Mouse (Mus musculus) limb, embryonic 10.5 days (tissue): ENCODE results near the gene Ndfip2. TPM values are rescaled to one million over a fixed set of nuclear protein-coding genes. Genes with fewer than 3 reads are reported as not detected.

Experiments
- DNase-seq: peaks from one replicate; pipeline ENCODE4 v3.0.0-alpha.2; 2017; ENCODE audit warnings: low spot score
- H3K27ac ChIP-seq: fragments of 300-500 bp; sonication (generic); 2 replicates; pipeline ENCODE4 v1.5.1; 2016; ENCODE audit warnings: mild to moderate bottlenecking
- H3K27me3 ChIP-seq: fragments of 300-500 bp; sonication (generic); 2 replicates; pipeline ENCODE4 v1.6.1; 2016; ENCODE audit warnings: low read depth, mild to moderate bottlenecking; ENCODE audit not compliant: poor library complexity, severe bottlenecking
- H3K36me3 ChIP-seq: fragments of 300-500 bp; sonication (generic); 2 replicates; pipeline ENCODE4 v1.6.1; 2016; ENCODE audit warnings: mild to moderate bottlenecking, moderate library complexity
- H3K4me1 ChIP-seq: fragments of 300-500 bp; sonication (generic); 2 replicates; pipeline ENCODE4 v1.6.1; 2016
- H3K4me3 ChIP-seq: fragments of 300-500 bp; sonication (generic); 2 replicates; pipeline ENCODE4 v1.5.1; 2016; ENCODE audit warnings: mild to moderate bottlenecking, moderate library complexity
- H3K9me3 ChIP-seq: fragments of 300-500 bp; sonication (generic); replicated peaks from 2 replicates; pipeline ENCODE4 v1.6.1; 2016; ENCODE audit warnings: mild to moderate bottlenecking
- WGBS: fragments of 180-500 bp; shearing (Covaris S2); methylation state at CpG from one replicate; pipeline ENCODE4 v1.1.7; 2016; 5-methylcytosine and 5-hydroxymethylcytosine counted together
- polyA plus RNA-seq: library from polyadenylated mRNA; unstranded; fragments of >200 nt; fragmentation: Nextera tagmentation; extraction: Ambion mirVana; gene quantifications from 2 replicates; pipeline ENCODE4 v1.2.1, GENCODE M21; 2016

The Ndfip2 gene
- polyA plus RNA-seq, 1 experiment from 2014 or later = 45.0 TPM

DNA sequence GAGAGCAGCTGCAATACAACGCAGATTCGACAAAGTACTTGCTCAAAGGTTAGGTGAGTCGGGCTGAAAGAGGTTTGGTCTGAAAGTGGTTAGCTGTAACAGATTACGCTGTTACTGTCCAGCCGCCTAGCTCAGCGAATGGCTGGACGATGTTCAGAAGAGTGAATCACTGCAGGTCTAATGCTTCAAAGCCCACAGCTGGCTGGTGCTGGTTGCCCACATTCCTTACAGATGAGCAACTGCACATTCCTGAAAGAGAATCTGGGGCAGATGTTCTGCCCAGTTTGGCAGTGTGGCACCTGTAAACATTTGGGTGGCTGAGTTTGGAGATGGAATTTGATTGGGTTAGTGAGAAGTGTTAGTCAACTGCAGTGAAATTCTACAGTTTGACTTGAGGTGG lies 2.8 kb upstream of the Ndfip2 start:
- Histone ChIP-seq H3K4me1 (peaks cover 19% of the 10 kb centered on the region), H3K36me3 (no peaks in the 10 kb centered on the region), H3K27ac (no peak overlapping the region), H3K9me3 (no peaks in the 10 kb centered on the region), H3K4me3 (no peak overlapping the region), H3K27me3 (no peaks in the 10 kb centered on the region)
- DNase-seq = no peak
- WGBS = 87% methylated on average over 7 of the region's 7 CpGs

DNA sequence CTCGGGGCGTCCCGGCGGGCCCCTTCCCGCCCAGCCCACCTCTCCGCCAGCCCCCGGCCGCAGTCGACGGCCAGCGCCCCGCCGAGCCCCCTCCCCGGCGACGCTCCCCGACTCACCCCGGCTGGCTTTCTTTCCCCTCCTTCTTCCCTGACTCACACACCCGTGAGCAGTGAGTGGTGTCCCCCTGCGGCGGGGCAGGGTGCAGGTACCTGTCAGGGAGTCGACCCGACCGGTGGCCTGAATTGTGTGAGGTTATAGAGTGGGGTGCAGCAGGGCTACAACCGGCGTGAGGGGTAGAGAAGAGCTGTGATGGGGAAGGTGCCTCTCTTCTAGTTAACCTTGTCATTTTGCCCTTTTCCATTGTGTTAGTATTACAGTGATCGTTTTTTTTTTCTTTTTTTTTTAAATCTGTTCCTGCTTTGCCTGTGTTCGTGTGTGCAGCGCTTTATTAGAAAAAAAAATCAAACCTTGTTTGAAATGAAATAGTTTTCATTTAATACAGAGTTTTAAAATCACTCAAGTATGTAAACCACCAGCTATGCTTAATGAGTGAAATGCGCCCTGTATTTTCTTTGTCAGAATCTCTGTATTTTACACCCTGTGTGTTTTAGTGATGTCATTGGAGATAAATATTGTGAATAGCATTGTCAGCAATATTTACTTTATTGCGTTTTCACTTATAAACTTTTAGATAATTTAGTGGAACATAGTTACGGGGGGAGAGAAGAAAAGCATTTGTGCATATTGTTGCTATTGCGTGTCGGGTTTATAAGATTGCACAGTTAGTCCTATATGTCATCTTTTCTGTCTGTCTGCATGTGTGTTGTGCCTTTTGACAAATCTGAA lies 885 bp downstream of the Ndfip2 start:
- WGBS = 11% methylated on average over 34 of the region's 34 CpGs
- DNase-seq = no peak
- Histone ChIP-seq H3K4me3 (peak overlapping the region; percentile 82), H3K4me1 (peaks cover 4% of the 10 kb centered on the region), H3K27ac (peak overlapping the region; percentile 96), H3K9me3 (no peaks in the 10 kb centered on the region), H3K36me3 (no peaks in the 10 kb centered on the region), H3K27me3 (no peaks in the 10 kb centered on the region)

DNA sequence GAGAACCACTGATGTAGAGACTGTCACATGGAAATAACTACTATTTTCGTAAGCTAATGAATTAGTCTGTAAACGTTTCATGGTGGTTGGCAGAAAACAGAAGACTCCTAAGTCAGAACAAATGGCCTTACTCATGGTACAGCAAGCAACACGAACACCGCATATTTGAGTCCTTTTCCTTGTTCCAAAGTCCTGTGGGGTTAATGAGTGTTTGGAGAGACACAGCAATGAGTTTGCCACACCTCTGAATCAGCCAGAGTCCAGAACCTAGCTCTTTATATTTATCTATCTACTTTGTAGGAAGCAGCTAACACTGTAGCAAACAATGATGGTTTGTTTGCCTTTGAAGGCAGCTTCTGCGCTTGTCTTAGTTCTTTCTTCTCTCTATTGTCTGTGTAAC lies 4.5 kb downstream of the Ndfip2 start:
- DNase-seq = no peak
- 85% methylated on average over 5 of the region's 5 CpGs for WGBS
- H3K36me3 ChIP-seq = no peaks in the 10 kb centered on the region

DNA sequence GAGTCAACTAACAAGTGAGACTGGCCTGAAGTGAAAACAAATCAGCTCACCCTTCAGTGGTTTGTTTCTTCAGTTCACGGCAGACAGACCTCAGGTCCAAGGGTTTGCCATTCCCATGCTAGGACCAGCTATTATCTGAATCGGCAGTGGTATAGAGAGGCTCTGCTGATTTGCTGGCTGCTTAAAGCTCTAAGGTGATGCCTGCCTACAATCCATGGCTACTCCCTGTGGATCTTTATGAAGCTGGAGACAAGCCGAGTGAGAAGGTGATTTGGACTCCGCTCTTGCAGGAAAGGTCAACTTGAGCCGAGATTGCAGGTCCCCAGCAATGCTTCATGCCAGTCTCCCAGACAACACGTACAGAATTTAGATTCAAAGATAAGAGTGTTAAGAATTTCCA lies 8.7 kb downstream of the Ndfip2 start:
- DNase-seq = no peak
- Histone ChIP-seq H3K4me1 (no peaks in the 10 kb centered on the region), H3K36me3 (no peaks in the 10 kb centered on the region), H3K9me3 (no peaks in the 10 kb centered on the region), H3K27me3 (no peaks in the 10 kb centered on the region), H3K4me3 (no peak overlapping the region), H3K27ac (no peak overlapping the region)
- WGBS = 83% methylated on average over 6 of the region's 6 CpGs

More for the DNA sequence above, 4.5 kb downstream of the Ndfip2 start:
- no peak overlapping the region for H3K4me3 ChIP-seq
- H3K27ac ChIP-seq = no peak overlapping the region
- no peaks in the 10 kb centered on the region for H3K27me3 ChIP-seq
- H3K4me1 ChIP-seq = peaks cover 4% of the 10 kb centered on the region
- H3K9me3 ChIP-seq = no peaks in the 10 kb centered on the region

DNA sequence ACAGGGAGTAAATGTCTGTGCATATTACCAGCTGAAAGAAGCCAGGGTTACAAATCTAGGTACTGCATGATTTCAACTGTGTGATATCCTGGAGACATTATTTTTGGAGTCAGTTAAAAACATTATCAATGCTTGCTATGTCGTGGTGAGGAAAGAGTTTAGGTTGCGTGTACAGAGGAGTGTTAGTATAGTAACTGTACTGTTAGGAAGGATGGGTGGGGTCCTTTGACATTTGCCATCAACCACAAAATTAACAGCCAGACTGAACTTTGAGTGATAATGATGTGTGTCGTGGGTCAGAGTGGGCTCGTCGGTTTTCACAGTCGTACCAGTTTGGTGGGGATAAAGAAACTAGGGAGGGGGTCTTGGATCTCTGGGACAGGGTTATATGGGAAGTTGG lies 13.7 kb downstream of the Ndfip2 start:
- H3K36me3 ChIP-seq = no peaks in the 10 kb centered on the region
- H3K9me3 ChIP-seq = no peaks in the 10 kb centered on the region
- no peak overlapping the region for H3K27ac ChIP-seq
- 88% methylated on average over 6 of the region's 6 CpGs for WGBS
- no peaks in the 10 kb centered on the region for H3K27me3 ChIP-seq
- no peak for DNase-seq
- no peak overlapping the region for H3K4me3 ChIP-seq
- no peaks in the 10 kb centered on the region; the same call in 1 of the 2 replicates for H3K4me1 ChIP-seq

DNA sequence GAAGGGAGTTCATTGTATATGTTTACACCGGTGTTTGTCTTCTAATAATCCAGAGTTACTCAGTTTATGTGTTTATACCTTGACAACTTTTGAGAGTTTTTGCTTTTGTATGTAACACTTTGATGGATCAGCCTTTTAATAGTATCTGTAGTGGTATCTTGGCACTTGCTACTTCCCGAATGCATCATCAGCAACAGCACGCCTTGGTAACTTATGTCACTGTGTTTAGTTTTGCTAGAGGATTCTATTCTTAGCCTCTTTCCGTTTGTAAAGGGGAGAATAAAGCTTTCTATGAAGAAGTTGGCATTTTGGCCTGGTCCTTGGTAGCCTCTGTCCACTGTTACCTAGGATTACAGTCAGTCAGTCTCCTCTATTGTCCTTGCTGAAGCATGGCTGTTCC lies 14.2 kb downstream of the Ndfip2 start:
- Histone ChIP-seq H3K9me3 (no peaks in the 10 kb centered on the region), H3K27me3 (no peaks in the 10 kb centered on the region), H3K36me3 (no peaks in the 10 kb centered on the region), H3K27ac (no peak overlapping the region), H3K4me3 (no peak overlapping the region), H3K4me1 (no peaks in the 10 kb centered on the region; the same call in 1 of the 2 replicates)
- DNase-seq = no peak
- 93% methylated on average over 4 of the region's 4 CpGs for WGBS

DNA sequence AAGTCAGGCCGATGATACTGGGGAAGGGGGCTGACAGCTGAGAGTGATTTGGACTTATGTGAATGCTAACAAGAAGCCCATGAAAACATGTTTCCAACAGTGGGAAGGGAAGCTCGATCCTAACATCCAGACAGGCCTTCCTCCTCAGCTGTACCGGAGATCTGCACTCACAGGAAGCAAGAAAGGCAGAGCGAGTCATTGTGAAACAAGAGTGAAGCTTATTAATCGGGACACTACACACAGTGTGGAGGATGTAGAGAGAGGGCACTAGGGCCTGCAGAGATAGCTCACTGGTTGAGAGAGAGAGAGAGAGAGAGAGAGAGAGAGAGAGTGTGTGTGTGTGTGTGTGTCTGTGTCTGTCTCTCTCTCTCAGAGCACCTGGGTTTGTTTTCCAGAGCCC lies 16.8 kb downstream of the Ndfip2 start:
- 85% methylated on average over 5 of the region's 5 CpGs for WGBS
- no peak overlapping the region for H3K27ac ChIP-seq

DNA sequence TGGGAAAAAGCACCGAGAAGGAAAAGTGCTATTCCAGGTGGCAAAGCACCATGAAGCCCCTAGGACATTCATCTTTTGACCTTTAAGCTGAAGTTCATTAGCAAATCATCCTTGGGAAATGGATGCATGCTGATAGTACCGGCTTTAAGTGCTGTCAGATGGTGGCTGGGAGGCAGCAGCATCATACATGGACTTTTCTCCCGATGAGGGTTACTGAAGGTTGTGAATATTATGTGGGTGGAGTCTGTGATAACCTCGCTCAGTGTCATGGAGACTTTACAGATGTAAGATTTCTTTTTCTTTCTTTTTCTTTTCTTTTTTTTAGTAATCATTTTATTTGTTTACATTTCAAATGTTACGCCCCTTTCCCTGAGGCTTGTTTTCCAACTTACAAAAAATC lies 18.9 kb downstream of the Ndfip2 start:
- Histone ChIP-seq H3K4me1 (no peaks in the 10 kb centered on the region; the same call in 1 of the 2 replicates), H3K27ac (no peak overlapping the region), H3K4me3 (no peak overlapping the region), H3K27me3 (no peaks in the 10 kb centered on the region), H3K9me3 (no peaks in the 10 kb centered on the region), H3K36me3 (no peaks in the 10 kb centered on the region)
- 81% methylated on average over 5 of the region's 5 CpGs for WGBS
- DNase-seq = no peak

More for the DNA sequence above, 16.8 kb downstream of the Ndfip2 start:
- H3K9me3 ChIP-seq = no peaks in the 10 kb centered on the region
- H3K36me3 ChIP-seq = no peaks in the 10 kb centered on the region
- H3K27me3 ChIP-seq = no peaks in the 10 kb centered on the region
- no peaks in the 10 kb centered on the region; the same call in 1 of the 2 replicates for H3K4me1 ChIP-seq
- no peak for DNase-seq
- H3K4me3 ChIP-seq = no peak overlapping the region

DNA sequence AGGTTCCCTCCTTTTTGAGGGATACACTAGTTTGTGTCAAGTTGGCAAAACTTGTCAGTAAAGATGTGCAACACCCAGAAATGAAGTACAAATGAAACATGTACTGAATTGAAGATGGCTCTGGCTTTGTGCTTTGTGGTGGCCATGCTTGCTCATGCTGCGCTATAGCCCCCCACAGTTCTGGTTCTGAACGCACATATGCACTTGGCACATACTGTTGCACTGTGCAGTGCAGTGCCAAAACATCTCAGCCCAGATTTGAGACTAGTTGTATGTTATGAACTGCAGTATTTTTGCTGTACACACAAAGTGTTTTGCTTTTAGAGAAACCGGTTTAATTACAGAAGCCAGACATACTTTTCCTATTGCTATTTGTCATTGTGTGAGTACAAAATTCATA lies 25.7 kb downstream of the Ndfip2 start:
- Histone ChIP-seq H3K4me3 (no peak overlapping the region), H3K27me3 (no peaks in the 10 kb centered on the region), H3K27ac (no peak overlapping the region), H3K36me3 (peaks cover 7% of the 10 kb centered on the region), H3K4me1 (no peaks in the 10 kb centered on the region), H3K9me3 (no peaks in the 10 kb centered on the region)
- DNase-seq = no peak
- WGBS = 92% methylated on average over 3 of the region's 3 CpGs

DNA sequence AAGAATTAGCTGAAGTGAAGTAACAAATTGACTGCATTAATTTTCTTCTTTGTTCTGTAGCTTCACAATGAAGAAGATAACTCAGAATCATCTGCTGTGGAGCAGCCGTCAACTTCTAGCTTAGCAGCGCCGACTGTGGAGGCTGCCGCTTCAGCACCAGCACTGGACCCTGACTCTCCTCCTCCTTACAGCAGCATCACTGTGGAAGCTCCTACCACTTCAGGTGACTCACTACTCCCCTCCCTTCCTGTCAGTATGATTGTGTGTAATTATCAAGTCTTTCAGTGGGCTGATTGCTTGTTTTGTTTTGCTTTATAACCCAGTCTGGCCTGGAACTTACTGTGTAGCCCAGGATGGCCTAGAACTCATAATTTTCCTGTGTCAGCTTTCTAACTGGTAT lies 29.2 kb downstream of the Ndfip2 start:
- no peaks in the 10 kb centered on the region for H3K9me3 ChIP-seq
- H3K4me3 ChIP-seq = no peak overlapping the region
- no peak overlapping the region for H3K27ac ChIP-seq
- peaks cover 20% of the 10 kb centered on the region for H3K36me3 ChIP-seq
- no peak for DNase-seq
- 96% methylated on average over 4 of the region's 4 CpGs for WGBS
- H3K4me1 ChIP-seq = no peaks in the 10 kb centered on the region
- no peaks in the 10 kb centered on the region for H3K27me3 ChIP-seq

DNA sequence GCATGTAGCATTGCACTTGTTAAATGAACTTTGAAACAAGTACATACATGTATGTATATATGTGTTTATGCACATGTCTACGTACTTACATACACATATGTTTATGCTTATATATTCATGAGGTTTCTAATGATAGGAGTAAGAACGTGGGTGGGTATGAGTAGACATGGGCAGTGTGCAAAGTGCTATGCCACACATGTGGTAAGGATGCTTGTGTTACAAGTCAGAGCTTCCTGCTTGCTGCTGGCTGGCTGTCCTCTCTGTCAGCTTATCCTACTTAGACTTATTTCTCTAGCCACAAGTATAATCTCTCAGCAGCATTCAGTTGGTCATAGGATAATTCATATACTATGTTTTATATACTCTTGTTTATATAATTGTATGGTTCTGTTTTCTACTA lies 29.6 kb downstream of the Ndfip2 start:
- 89% methylated on average over 2 of the region's 2 CpGs for WGBS

DNA sequence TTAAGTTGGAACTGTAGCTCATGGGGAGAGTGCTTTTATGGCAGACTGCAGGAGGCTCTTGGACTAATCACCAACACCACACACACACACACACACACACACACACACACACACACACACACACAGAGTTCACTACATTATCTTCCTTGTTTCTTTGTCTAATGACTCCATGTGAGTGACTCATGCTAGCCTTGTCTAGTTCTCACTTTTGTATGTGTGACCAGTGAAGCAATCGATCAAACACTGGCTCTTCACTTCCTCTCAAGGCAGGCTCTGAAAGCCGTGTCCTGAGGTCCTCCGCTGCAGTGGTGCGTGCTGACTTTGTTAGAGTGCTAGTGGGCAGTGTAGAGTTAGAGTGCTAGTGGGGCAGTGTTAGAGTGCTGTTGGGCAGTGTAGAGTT lies 30.2 kb downstream of the Ndfip2 start:
- H3K27ac ChIP-seq = no peak overlapping the region
- no peak overlapping the region for H3K4me3 ChIP-seq
- no peaks in the 10 kb centered on the region for H3K4me1 ChIP-seq
- H3K27me3 ChIP-seq = no peaks in the 10 kb centered on the region
- H3K36me3 ChIP-seq = peaks cover 25% of the 10 kb centered on the region
- DNase-seq = no peak
- 93% methylated on average over 4 of the region's 4 CpGs for WGBS
- no peaks in the 10 kb centered on the region for H3K9me3 ChIP-seq

More for the DNA sequence above, 29.6 kb downstream of the Ndfip2 start:
- peaks cover 23% of the 10 kb centered on the region for H3K36me3 ChIP-seq
- H3K27ac ChIP-seq = no peak overlapping the region
- no peaks in the 10 kb centered on the region for H3K9me3 ChIP-seq
- no peaks in the 10 kb centered on the region for H3K4me1 ChIP-seq
- no peak for DNase-seq
- H3K27me3 ChIP-seq = no peaks in the 10 kb centered on the region
- H3K4me3 ChIP-seq = no peak overlapping the region

DNA sequence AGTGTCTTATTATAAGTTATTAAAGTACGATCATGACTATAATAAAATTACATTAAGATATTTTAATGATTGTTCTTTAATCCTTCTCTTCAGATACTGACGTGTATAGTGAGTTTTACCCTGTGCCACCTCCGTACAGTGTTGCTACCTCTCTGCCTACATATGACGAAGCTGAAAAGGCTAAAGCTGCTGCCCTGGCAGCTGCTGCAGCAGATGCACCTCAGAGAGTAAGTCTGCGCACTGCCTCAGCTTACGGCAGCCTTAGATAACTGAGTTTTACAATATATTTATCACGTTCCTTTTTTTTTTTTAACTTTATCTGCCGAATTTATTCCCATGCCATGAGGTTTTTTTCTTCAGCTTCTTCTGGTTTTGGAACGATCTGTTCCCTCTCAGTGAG lies 33.8 kb downstream of the Ndfip2 start:
- 94% methylated on average over 9 of the region's 9 CpGs for WGBS
- Histone ChIP-seq H3K4me1 (no peaks in the 10 kb centered on the region), H3K9me3 (no peaks in the 10 kb centered on the region), H3K27me3 (no peaks in the 10 kb centered on the region), H3K4me3 (no peak overlapping the region), H3K36me3 (peaks cover 34% of the 10 kb centered on the region), H3K27ac (no peak overlapping the region)
- DNase-seq = no peak

DNA sequence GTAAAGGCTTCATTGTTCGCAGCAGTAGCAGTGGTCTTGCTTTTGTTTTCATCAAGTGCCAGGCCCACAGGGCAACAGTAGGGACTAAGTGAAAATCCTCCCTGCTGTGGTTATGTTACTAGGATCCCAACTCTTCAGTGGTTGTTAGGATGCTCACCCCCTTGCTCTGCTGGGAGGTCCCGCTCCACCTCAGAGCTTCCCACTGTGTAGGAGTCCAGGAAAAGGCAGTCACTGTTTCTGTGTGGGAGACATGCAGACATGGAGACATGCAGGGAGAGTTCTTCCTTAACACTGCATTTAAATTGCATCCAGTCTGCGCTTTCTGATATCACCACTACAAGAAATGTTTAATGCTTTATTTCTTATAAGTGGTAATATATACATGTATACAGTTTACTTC lies 35.4 kb downstream of the Ndfip2 start:
- Histone ChIP-seq H3K4me1 (no peaks in the 10 kb centered on the region), H3K27ac (no peak overlapping the region), H3K27me3 (no peaks in the 10 kb centered on the region), H3K36me3 (peaks cover 37% of the 10 kb centered on the region), H3K4me3 (no peak overlapping the region), H3K9me3 (no peaks in the 10 kb centered on the region)
- 95% methylated on average over 3 of the region's 3 CpGs for WGBS
- no peak for DNase-seq
